Mouse (Mus musculus) thymus, adult 2 months (tissue): Measurements from ENCODE around the gene D7Ertd443e. TPM values are rescaled to one million over a fixed set of nuclear protein-coding genes. Genes with fewer than 3 reads are reported as not detected.

ENCODE experiments used
- DNase-seq: peaks from one replicate; pipeline ENCODE4 v3.0.0; 2021
- H3K27ac ChIP-seq: fragments of 200-500 bp; 2 replicates; pipeline ENCODE4 v1.5.1; 2012; ENCODE audit warnings: low read length, control low read depth; ENCODE audit not compliant: control insufficient read depth, insufficient read depth
- H3K27me3 ChIP-seq: fragments of 200-500 bp; 2 replicates; pipeline ENCODE4 v1.6.1; 2012; ENCODE audit warnings: mild to moderate bottlenecking, low read length, moderate library complexity, mixed read lengths; ENCODE audit not compliant: control insufficient read depth, insufficient read depth
- H3K36me3 ChIP-seq: fragments of 200-500 bp; 2 replicates; pipeline ENCODE4 v1.6.1; 2012; ENCODE audit warnings: mild to moderate bottlenecking, low read length, moderate library complexity; ENCODE audit not compliant: control insufficient read depth, insufficient read depth
- H3K4me1 ChIP-seq: fragments of 200-500 bp; replicated peaks from 2 replicates; pipeline ENCODE4 v1.6.1; 2012; ENCODE audit warnings: low read length; ENCODE audit not compliant: control insufficient read depth, insufficient read depth
- H3K4me3 ChIP-seq: fragments of 200-500 bp; 2 replicates; pipeline ENCODE4 v1.5.1; 2012; ENCODE audit warnings: mild to moderate bottlenecking, low read length, control low read depth, moderate library complexity; ENCODE audit not compliant: control insufficient read depth, insufficient read depth
- CTCF ChIP-seq: fragments of 200-500 bp; IDR thresholded peaks from 2 replicates; pipeline ENCODE4 v1.5.1; 2012; ENCODE audit warnings: mild to moderate bottlenecking, control low read depth, low read length, moderate library complexity, borderline replicate concordance; ENCODE audit not compliant: control insufficient read depth, poor library complexity, insufficient read depth; ENCODE audit errors: extremely low read depth
- POLR2A ChIP-seq: fragments of 200-500 bp; IDR thresholded peaks from 2 replicates; pipeline ENCODE4 v1.6.1; 2012; ENCODE audit warnings: mild to moderate bottlenecking, low read length, control low read depth, moderate library complexity; ENCODE audit not compliant: control insufficient read depth, poor library complexity, insufficient read depth; ENCODE audit errors: extremely low read depth
- WGBS: fragments of 180-500 bp; shearing (Covaris S2); methylation state at CpG from one replicate; pipeline ENCODE4 v1.1.7; 2018; 5-methylcytosine and 5-hydroxymethylcytosine counted together
- polyA plus RNA-seq: library from polyadenylated mRNA; depleted of rRNA; stranded (reverse); fragments of >200 nt; gene quantifications from 2 replicates; pipeline ENCODE4 v1.2.3, GENCODE M21; 2012

The D7Ertd443e gene
- polyA plus RNA-seq, 1 experiment, result 0.18 TPM

DNA sequence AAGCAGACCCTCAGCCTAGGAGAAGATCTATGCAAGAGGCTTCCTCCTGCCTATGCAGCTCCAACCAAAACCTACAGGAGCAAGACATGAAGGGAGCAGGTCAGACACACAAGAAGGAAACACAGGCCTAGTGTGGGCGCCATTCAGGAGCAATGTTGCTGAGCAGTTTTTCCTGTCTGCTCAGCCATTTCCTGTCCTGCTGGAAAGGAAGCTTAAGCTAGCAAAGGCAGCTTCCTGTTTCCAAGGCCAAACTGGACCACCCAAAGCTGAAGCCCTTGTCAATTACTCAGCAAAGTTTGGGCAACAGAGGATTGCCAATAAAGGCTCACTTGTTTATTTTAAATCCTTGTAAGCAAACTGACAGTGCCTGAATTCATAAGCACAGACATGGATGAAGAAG lies 142.7 kb downstream of the D7Ertd443e start:
- no peaks in the 10 kb centered on the region for H3K27me3 ChIP-seq
- H3K36me3 ChIP-seq, result no peaks in the 10 kb centered on the region
- no peak overlapping the region for H3K27ac ChIP-seq
- DNase-seq, result no peak
- H3K4me1 ChIP-seq, result no peaks in the 10 kb centered on the region
- no peak overlapping the region for H3K4me3 ChIP-seq
- TF ChIP-seq POLR2A, result no peak
- TF ChIP-seq CTCF, result no peak
- WGBS, result 69% methylated on average over 1 of the region's 1 CpGs

DNA sequence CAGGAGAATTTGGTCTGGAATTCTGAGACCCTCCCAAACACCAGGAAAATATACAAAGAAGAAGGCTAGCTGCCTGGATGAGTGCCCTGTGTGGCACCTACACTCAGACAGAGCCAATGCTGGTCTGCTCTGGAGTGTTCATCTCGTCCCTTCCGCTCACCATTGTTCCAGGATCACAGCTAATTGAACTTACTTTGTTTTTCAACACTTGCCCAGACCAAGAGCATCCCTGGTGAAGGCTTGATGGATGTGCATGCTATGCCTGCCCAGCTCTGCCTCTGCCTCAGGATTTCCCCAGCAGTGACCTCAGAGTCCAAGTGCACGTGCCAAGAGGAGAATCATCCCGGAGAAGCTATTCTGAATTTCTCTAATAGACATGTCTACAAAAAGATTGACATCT lies 144.2 kb downstream of the D7Ertd443e start:
- Histone ChIP-seq H3K36me3 (no peaks in the 10 kb centered on the region), H3K27ac (no peak overlapping the region), H3K4me3 (no peak overlapping the region), H3K27me3 (no peaks in the 10 kb centered on the region), H3K4me1 (peaks cover 2% of the 10 kb centered on the region; the same call in 1 of the 2 replicates)
- WGBS, result 94% methylated on average over 4 of the region's 4 CpGs
- TF ChIP-seq CTCF, result no peak
- TF ChIP-seq POLR2A, result no peak
- DNase-seq, result no peak

DNA sequence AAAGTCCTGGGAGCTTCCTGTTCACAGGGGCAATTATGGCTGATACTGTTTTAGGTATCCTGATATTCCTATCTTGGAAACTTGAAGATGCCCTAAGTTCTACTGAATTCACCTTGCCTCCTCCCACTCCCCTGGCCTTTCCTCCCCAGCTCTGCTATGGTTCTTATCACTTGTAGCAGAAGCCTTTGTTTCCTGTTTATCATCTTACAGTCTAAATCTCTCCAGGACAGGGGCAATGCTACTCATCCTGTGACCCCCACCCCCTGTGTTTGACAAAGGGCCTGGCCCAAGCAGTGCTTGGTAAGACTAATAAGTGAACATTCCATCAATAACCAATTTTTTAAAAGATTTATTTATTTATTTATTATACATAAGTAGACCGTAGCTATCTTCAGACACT lies 144.9 kb downstream of the D7Ertd443e start:
- H3K27ac ChIP-seq, result no peak overlapping the region
- TF ChIP-seq POLR2A, result no peak
- TF ChIP-seq CTCF, result no peak

DNA sequence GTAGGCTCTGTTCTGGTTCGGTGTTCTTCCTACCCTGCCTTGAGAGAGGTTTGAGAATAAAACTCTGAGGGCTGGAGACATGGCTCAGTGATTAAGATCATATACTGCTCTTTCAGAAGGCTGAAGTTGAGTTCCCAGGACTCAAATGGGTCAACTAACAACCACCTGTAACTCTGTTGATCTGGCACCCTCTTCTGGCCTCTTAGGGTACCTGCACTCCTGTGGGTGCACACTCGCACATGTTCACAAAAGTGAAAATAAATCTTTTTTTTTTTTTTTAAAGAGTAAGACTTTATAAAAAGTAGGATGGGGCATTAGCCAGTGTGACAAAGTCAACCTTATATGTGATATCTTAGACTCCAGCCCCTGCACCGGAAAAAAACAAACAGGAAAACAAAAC lies 146.6 kb downstream of the D7Ertd443e start:
- no peak overlapping the region for H3K4me3 ChIP-seq
- no peak for DNase-seq
- 95% methylated on average over 3 of the region's 3 CpGs for WGBS
- peaks cover 2% of the 10 kb centered on the region; the same call in 1 of the 2 replicates for H3K4me1 ChIP-seq
- H3K27me3 ChIP-seq, result no peaks in the 10 kb centered on the region
- H3K27ac ChIP-seq, result no peak overlapping the region
- no peaks in the 10 kb centered on the region for H3K36me3 ChIP-seq
- TF ChIP-seq POLR2A (no peak), CTCF (no peak)

More for the DNA sequence above, 144.9 kb downstream of the D7Ertd443e start:
- 94% methylated on average over 1 of the region's 1 CpGs for WGBS
- Histone ChIP-seq H3K27me3 (no peaks in the 10 kb centered on the region), H3K4me3 (no peak overlapping the region), H3K36me3 (no peaks in the 10 kb centered on the region), H3K4me1 (peaks cover 2% of the 10 kb centered on the region; the same call in 1 of the 2 replicates)
- no peak for DNase-seq

GRCm38 (mm10) chr7:134237356-134237755 lies 148.1 kb downstream of the D7Ertd443e start:
- Histone ChIP-seq H3K4me3 (no peak overlapping the region), H3K4me1 (peaks cover 4% of the 10 kb centered on the region; the same call in 1 of the 2 replicates), H3K36me3 (no peaks in the 10 kb centered on the region), H3K27me3 (no peaks in the 10 kb centered on the region), H3K27ac (no peak overlapping the region)
- DNase-seq, result no peak
- 97% methylated on average over 2 of the region's 2 CpGs for WGBS
- TF ChIP-seq CTCF (no peak), POLR2A (no peak)

- DNase-seq, result no peak
- no peak for TF ChIP-seq POLR2A
- no peak for TF ChIP-seq CTCF
- Histone ChIP-seq H3K36me3 (no peaks in the 10 kb centered on the region), H3K4me1 (peaks cover 4% of the 10 kb centered on the region; the same call in 1 of the 2 replicates), H3K4me3 (no peak overlapping the region), H3K27me3 (no peaks in the 10 kb centered on the region), H3K27ac (no peak overlapping the region)
These were observed 148.7 kb downstream of the D7Ertd443e start for GRCm38 (mm10) chr7:134236727-134237126.

- H3K27ac ChIP-seq, result no peak overlapping the region
- H3K36me3 ChIP-seq, result no peaks in the 10 kb centered on the region
- no peak for DNase-seq
- no peak for TF ChIP-seq POLR2A
- no peak for TF ChIP-seq CTCF
- peaks cover 4% of the 10 kb centered on the region; the same call in 1 of the 2 replicates for H3K4me1 ChIP-seq
- 87% methylated on average over 2 of the region's 2 CpGs for WGBS
- H3K27me3 ChIP-seq, result no peaks in the 10 kb centered on the region
- no peak overlapping the region for H3K4me3 ChIP-seq
These were observed 149.9 kb downstream of the D7Ertd443e start for GRCm38 (mm10) chr7:134235552-134235951.
